Mouse (Mus musculus): ENCODE measurements at regions not wholly inside any gene's neighbourhood (a gene's known extent, or its start where the extent isn't known, plus 50 kb on each side); places are given as distances from the start of the nearest gene placed in this dataset.

DNA sequence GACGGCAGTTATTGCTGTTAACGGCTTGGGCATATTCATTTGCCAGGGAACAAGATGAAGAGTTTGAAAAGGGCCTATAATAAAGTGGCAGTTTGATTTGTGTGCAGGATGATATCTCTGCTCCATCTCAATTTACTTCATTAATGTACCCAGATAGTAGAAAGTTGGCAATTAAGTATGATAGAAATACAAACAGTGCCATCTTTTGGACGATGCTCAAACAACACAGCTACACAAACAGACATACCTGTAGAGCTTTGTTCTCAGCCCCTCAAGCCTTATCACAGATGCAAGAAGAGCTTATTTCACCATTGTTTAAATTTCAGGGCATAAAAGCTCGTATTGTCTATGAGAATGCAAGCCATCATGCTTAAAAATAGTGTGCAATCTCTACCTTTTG is 82.2 kb downstream of the Tnfsf11 start:
- DNase-seq (ENCODE audit: low spot score in 2 of 2) = no peak

DNA sequence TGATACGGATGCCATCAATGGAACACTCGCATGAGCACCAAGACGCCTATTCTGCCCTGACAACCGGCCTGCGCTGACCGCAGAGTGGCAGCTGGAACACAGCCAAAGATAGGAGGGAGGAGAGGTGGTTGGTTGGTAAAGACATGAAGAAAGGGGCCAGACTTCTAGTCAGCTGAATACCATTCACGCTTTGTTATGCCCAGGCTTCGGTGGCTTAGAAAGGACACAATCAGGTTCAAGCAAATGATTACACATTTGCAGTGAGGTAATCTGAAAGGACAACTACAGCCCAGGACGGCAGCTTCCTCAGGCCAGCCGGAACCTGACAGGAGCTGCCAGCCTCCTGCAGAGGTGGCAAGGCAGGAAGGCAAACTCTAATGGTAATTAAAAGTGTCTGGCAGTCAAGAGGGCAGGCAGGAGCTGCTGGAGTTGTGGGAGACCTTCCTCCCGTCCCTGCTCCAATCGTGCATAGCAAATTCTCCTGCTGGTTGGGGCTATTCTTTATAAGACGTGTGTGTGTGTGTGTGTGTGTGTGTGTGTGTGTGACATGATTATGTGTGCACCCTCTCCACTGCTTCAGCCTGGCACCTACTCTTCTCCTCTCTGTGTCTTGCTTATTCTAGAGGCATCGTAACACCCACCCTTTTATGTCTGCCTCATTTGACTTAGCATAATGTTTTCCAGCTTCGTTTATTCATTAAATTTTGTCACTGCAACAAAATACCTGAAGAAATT is 91.4 kb downstream of the Tnfsf11 start:
- no peak for DNase-seq (ENCODE audit: low spot score in 2 of 2)

DNA sequence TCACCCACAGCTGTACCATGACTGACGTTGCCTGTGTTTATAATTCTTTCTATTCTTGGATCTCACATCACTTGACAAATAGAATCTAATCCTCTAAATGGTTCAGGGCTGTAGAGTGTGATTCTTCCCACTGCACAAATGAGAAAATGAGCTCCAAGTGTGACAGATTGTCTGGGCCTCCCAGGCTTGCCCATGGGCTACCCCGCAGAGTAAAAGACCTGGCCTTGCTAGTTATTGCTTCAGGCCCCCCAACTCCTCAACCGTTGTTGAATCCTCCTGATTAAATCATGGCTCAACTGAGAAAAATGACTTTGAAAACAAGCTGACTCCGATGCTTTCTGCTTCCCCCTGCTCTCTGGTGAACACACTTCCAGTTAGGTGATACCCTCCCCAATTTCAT is 92.4 kb downstream of the Tnfsf11 start:
- no peak for DNase-seq (ENCODE audit: low spot score in 2 of 2)

DNA sequence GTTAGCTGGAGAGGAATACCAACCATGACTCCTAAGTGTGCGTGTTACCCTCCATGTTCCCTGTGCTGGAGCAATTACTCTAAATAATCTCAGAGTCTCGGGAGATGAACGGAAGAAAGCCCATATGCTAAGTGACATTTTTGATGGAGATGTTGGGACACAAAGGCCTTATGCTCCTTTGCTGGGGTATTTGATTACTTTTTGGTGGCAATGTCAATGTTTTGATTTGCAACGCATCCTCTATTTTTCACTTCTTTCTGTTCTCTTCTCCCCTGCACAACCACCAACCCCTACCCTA is 103.3 kb downstream of the Tnfsf11 start:
- no peak for DNase-seq (ENCODE audit: low spot score in 2 of 2)

DNA sequence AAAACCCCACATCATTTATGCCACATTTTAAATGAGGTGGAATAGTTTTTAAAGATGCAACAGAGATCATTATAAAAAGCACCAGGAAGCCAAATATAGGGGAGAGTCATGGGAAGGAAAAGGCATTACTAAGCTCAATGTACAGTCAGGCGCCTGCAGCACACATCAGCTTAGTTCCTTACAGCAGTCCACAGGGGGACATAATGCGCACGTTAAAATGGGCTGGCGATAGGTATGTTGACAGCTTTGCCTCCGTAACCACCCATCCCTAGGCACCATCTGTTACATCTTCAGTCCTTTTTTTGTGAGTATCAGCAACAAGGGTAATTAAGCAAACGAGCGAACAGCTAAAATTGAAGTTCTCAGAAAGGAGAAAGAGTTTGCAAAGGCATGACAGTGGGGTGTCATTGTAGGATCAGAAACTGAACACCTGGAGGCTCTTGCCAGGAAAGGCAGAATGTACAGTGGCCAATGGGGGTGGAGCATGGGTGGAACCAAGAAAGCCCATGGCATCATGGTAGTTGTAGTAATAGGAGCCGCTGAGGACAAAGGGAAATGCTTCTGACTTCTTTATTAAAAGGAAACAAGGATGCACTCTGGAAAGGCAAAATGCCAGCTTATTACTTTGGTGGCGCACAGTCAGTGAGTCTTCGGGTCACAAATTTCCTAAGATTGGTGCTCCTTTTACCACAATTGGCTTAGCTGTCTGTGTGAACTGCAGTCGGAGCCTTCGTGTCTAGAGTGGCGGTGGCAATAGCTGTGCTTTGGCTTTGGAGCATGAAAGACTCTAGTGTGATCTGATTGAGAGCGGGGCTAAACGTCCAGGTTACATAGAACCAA is 103.9 kb downstream of the Tnfsf11 start:
- DNase-seq (ENCODE audit: low spot score in 2 of 2) = peak; percentile 9 to 40

DNA sequence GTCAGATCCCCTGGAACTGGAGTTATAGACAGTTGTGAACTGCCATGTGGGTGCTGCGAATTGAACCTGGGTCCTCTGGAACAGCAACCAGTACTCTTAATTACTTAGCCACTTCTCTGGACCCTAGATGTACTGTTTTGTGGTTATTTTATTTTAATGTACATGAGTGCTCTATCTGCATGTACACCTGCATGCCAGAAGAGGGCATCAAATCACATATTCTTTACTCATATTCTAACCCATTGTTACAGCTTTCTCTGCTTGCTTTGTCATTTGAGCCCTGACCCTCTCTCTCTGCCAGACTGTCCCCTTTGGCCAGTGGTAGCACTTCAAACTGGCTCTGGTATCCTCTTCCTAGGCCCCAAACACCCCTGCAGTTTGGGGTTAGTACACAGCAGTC is 105.1 kb downstream of the Tnfsf11 start:
- DNase-seq (ENCODE audit: low spot score in 2 of 2) = no peak

DNA sequence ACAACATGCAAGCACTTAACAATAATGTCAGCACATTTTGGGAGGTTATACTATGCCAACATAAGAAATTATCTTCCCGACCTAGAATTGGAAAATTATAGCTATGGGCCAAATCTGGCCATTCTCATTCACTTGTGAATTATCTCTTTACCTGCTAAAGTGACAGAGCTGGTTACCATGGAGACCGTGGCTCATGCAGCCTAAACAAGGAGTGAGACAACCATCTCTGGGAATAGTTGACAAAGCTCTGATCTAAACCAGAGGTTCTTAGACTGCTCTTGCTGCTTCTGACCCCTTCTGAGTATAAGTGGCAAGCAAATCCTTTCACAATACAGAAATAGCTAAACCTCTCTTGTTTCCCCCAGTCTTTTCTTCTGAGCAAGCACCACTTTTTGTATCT is 108.7 kb upstream of the Fam216b start:
- DNase-seq (ENCODE audit: low spot score in 2 of 2) = no peak

DNA sequence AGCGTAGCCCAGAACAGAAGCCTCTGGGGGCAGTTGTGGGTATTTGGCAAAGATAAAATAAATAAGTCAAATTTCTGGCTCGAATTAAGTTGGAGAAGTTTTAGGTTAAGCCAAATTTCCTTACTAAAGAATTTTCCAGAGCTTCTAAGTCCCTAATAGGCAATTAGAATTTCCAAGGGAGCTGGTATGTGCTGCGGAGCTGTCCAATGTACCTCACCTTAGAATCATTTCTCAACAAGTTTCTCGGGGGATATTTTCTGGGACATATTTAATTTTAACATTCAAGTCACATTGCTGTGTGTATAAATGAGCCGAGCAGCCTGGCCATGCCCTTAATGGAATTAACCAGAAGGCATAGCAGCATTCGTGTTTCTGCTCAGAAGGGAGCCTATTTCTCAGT is 90.8 kb upstream of the Fam216b start:
- DNase-seq (ENCODE audit: low spot score in 2 of 2) = no peak

DNA sequence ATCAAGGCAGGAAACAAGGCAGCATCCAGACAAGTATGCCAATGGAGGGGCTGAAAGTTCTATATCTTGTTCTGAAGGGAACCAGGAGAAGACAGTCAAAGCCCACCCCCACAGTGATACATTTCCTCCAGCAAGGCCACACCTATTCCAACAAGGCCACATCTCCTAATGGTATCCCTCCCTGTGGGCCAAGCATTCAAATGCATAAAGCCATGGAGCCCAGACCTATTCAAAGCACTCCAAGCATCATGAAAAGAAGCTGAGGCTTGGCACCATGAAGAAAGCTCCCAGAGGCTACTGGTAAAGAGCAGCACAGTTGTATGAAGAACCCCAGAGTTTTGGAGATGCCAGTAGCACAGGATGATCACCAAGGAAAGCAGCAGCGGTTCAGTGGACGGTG is 84.6 kb upstream of the Fam216b start:
- no peak for DNase-seq (ENCODE audit: low spot score in 2 of 2)

DNA sequence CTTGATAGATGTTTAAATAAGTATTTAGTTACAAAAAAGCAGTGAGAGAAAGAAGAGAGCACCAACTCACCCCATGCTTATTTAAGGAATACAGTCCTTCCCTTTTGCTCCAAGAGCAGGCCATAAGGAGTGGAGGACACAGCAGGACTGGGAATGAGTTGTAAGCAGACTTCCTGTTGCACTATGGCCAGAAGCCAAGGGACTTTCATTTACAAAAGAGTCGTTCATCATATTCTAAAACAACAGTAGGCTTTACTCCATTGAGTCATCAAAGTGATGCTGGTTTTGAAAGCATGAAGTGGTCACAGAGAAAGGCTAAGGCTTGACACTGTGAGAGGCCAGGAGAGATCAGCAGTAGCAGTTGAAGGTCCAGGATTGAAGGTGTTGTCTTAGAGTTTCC is 84.1 kb upstream of the Fam216b start:
- no peak for DNase-seq (ENCODE audit: low spot score in 2 of 2)

DNA sequence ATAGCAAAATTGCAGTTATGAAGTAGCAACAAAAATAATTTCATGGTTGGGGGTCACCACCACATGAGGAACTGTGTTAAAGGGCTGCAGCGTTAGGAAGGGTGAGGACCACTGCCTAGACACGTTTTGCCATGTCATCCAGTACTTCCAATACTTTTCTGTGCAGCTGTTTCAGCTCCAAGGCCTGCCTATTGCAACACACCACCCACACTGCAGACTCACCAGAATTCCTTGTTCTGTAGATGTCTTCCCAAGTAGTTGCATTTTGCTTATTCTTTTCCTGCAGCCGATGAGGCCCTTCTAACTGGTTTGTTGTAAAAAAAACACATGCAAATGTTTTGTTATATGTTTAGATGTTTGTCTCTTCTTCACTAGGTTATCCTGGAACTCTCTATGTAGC is 72.0 kb upstream of the Fam216b start:
- DNase-seq (ENCODE audit: low spot score in 2 of 2) = no peak

DNA sequence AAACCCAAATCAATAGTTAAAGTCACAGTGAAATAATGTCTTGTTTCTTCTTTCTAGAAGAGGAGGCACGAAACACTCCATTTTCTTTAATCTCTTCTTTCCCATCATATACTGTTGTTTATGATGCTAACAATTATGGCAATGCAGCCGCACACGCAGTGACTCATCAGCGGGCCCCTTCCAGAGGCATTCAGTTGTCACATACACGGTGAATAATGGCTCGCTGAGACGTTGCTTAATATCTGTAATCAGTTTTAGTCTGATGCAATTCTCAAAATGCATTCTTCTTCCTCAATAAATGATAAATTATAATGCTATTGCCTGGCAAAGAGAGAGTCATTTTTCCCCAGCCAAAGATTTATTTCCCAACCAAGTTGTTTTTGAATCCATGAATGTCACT is 70.8 kb upstream of the Fam216b start:
- no peak for DNase-seq (ENCODE audit: low spot score in 2 of 2)

DNA sequence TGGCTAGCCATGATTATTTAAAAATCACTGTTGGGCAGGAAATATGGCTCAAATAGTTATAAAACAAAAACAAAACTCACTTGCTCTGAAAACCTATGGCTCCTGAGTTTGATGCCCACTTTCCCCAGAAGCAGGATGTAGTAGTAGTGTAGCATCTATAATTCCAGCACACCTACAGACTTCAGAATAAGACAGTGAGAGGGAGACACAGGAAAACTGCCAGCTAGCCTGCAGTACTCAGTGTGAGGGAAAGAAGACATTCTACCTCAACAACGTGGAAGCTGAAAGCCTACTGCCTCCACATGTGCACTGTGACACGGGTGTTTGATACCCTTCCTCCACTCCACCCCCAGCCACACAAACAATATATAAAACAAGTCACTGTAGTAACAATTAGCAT is 68.9 kb upstream of the Fam216b start:
- no peak for DNase-seq (ENCODE audit: low spot score in 2 of 2)

DNA sequence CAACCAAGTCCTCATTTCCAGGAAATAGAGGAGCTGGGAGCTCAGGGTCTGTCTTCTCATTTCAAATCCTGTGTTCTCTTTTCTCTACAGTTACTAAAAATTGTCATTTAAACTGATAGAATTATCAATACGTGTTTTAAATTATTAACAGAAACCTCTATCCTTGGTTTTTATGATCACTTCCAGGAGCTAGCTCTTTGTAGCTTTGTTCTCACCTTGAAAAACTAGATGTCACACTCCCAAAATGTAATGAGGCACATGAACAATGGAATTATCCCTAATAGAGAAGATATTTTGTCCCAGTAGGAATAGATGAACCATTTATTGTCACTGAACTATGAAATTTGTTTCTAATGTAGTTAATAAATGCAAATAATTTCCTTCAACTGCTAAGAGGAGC is 60.0 kb upstream of the Fam216b start:
- no peak for DNase-seq (ENCODE audit: low spot score in 2 of 2)

DNA sequence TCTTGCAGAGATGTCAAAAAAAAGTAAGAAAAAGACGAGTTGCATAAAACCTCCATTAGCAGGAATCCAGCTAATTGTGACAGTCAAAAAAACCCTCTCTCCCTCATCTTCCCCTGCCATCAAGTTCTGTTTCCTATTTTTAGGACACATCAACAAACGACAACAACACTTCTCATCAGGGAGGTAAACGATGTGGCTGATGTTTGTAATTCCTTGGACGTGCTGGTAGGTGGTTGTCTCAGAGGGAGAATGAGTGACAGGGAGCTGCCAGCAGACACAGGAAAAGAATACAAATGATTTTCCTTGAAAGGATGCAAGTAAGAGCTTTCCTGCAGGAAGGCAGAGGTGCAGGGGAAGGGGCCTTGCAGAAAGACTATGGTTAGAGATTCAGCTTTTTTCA is 54.9 kb upstream of the Fam216b start:
- no peak for DNase-seq (ENCODE audit: low spot score in 2 of 2)

Small RNA genes in the stretch of these regions (microRNA-seq; reads per million reads assigned to microRNA genes)
- 0 reads per million in 2 experiments for gene Mir1971
